Mouse (Mus musculus) CD8-positive naive resting alpha-beta T cell, adult 57 days (primary cell): ENCODE data around the gene Gm10184. TPM values are rescaled to one million over a fixed set of nuclear protein-coding genes. Genes with fewer than 3 reads are reported as not detected.

Experiments used
- total RNA-seq: library from RNA; stranded (reverse); gene quantifications from one replicate; pipeline ENCODE4 v1.2.4, GENCODE M21; 2023

The Gm10184 gene
- total RNA-seq = 3.1 TPM

DNA sequence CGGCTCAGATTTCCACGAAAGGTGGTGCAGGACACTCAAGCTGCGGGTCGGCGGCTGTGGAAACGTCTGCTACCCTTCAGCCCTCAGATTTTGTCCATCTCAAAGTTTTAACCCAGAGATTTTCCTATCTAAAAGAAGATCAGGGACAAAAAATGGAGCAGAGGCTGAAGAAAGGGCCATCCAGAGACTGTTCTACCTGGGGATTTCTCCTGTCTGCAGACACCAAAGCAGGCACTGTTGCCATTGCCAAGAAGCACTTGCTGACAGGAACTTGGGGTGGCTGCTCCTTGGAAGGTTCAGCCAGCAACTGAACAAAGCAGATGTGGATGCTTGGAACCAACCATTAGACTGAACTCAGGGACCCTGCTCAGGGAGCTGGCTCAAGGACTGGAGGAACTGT lies at the start of gene Gm10184:
Gene Gm10184 (minus strand): TSS at position 101 of the 400 bp plus-strand sequence.

